Mouse (Mus musculus): ENCODE measurements around the gene Tsku.

The Tsku gene

GRCm38 (mm10) chr7:98329651-98330374 lies 31.3 kb downstream of the Tsku start:
- DNase-seq (ENCODE audit: low spot score in 2 of 2): no peak

GRCm38 (mm10) chr7:98328311-98328710 lies 32.8 kb downstream of the Tsku start:
- no peak for DNase-seq (ENCODE audit: low spot score in 2 of 2)

GRCm38 (mm10) chr7:98326051-98326450 lies 35.1 kb downstream of the Tsku start:
- DNase-seq (ENCODE audit: low spot score in 2 of 2): no peak

GRCm38 (mm10) chr7:98324228-98324627 lies 36.9 kb downstream of the Tsku start:
- peak in 1 of 2 experiments; percentile 57 for DNase-seq (ENCODE audit: low spot score in 2 of 2)

GRCm38 (mm10) chr7:98323288-98324019 lies 37.7 kb downstream of the Tsku start:
- peak in 1 of 2 experiments; percentile 43 for DNase-seq (ENCODE audit: low spot score in 2 of 2)

GRCm38 (mm10) chr7:98322415-98322814 lies 38.7 kb downstream of the Tsku start:
- DNase-seq (ENCODE audit: low spot score in 2 of 2): no peak

GRCm38 (mm10) chr7:98321083-98321482 lies 40.0 kb downstream of the Tsku start, which contains the start of gene Acer3:
Acer3 (minus strand) TSS chr7:98321208.
- no peak for DNase-seq (ENCODE audit: low spot score in 2 of 2)

- peak in 1 of 2 experiments; percentile 49 for DNase-seq (ENCODE audit: low spot score in 2 of 2)
Observed at GRCm38 (mm10) chr7:98320006-98320556, 41.0 kb downstream of the Tsku start.

- DNase-seq (ENCODE audit: low spot score in 2 of 2): peak in 1 of 2 experiments; percentile 13
Observed at GRCm38 (mm10) chr7:98316568-98316967, 44.6 kb downstream of the Tsku start.

- no peak for DNase-seq (ENCODE audit: low spot score in 2 of 2)
Observed at GRCm38 (mm10) chr7:98315087-98315486, 46.0 kb downstream of the Tsku start.

- DNase-seq (ENCODE audit: low spot score in 2 of 2): peak in 1 of 2 experiments; percentile 17
Observed at GRCm38 (mm10) chr7:98312185-98312920, 48.8 kb downstream of the Tsku start.

- peak in 1 of 2 experiments; percentile 6 for DNase-seq (ENCODE audit: low spot score in 2 of 2)
Observed at GRCm38 (mm10) chr7:98310266-98310665, 50.9 kb downstream of the Tsku start.

- peak; percentile 94 to 96 for DNase-seq (ENCODE audit: low spot score in 2 of 2)
Observed at GRCm38 (mm10) chr7:98309219-98310030, 51.7 kb downstream of the Tsku start.

- no peak for DNase-seq (ENCODE audit: low spot score in 2 of 2)
Observed at GRCm38 (mm10) chr7:98308607-98309218, 52.4 kb downstream of the Tsku start.

- peak in 1 of 2 experiments; percentile 5 for DNase-seq (ENCODE audit: low spot score in 2 of 2)
Observed at GRCm38 (mm10) chr7:98307921-98308606, 53.1 kb downstream of the Tsku start.

- no peak for DNase-seq (ENCODE audit: low spot score in 2 of 2)
Observed at GRCm38 (mm10) chr7:98307411-98307810, 53.7 kb downstream of the Tsku start.

Data from urinary bladder, postnatal 4 days (tissue).